Mouse (Mus musculus): ENCODE results near the gene Mfsd11.

- TF ChIP-seq POLR2A (IDR thresholded peaks at IDR 0.05; ENCODE audit: borderline replicate concordance, extremely low read depth, insufficient read depth, insufficient read length, poor library complexity, severe bottlenecking) (no peak), CTCF (IDR thresholded peaks at IDR 0.05; ENCODE audit: borderline replicate concordance, extremely low read depth, insufficient read depth, insufficient read length) (no peak)
Observed at GRCm38 (mm10) chr11:116848086-116848876, 4.0 kb upstream of the Mfsd11 start.
